9 mouse cellular contexts compared by ENCODE assay signal in genomic region chr8:84288892-84289291, GRCm38 (mm10). TPM values are rescaled to one million over a fixed set of nuclear protein-coding genes. Genes with fewer than 3 reads are reported as not detected.
A peak's percentile ranks its signal among the peaks of the same experiment; 100 is the strongest.
DNase-seq lines count a peak whose midpoint lies in the region; ATAC-seq lines count a peak whose summit lies in the region.
"Had no signal": no experiment of that assay in that cellular context is flagged by ENCODE, and none has a peak within 500 bp of the region (broad histone marks: within the 10 kb centered on the region; RNA-seq: fewer than 3 reads in every experiment).

No protein-coding gene starts in this region.

- H3K4me2 ChIP-seq in hindbrain, embryonic 11.5 days (replicated peaks; ENCODE audit: low read depth, low read length): no peak overlapping the region
- H3K4me2 ChIP-seq in hindbrain, embryonic 14.5 days (replicated peaks): no peak overlapping the region
- no peak overlapping the region for H3K4me2 ChIP-seq in hindbrain, embryonic 12.5 days (replicated peaks)
- H3K4me2 ChIP-seq: heart, embryonic 15.5 days had no signal

- peak; percentile 37 for DNase-seq in hindbrain, embryonic 11.5 days (ENCODE audit: low spot score)
- no peak for DNase-seq in hindbrain, embryonic 14.5 days (ENCODE audit: low spot score)
- peak; percentile 57 for DNase-seq in A20 (ENCODE audit: low read depth, low spot score)
- peak; percentile 25 to 27 for DNase-seq in adrenal gland, postnatal 36 days
- DNase-seq in kidney, postnatal 36 days: peak; percentile 9 to 65

- no peaks in the 10 kb centered on the region for H3K4me1 ChIP-seq in hindbrain, embryonic 11.5 days (replicated peaks; ENCODE audit: control insufficient read depth, insufficient read depth, low read length)
- no peaks in the 10 kb centered on the region for H3K4me1 ChIP-seq in hindbrain, embryonic 14.5 days (replicated peaks; ENCODE audit: control insufficient read depth, insufficient read depth, low read length)
- 0 out of 2 replicates have a peak, but pooled peaks cover 2% of the 10 kb centered on the region for H3K4me1 ChIP-seq in hindbrain, embryonic 12.5 days

- H3K27ac ChIP-seq in hindbrain, embryonic 11.5 days (ENCODE audit: low read depth, low read length): no peak overlapping the region
- H3K27ac ChIP-seq in hindbrain, embryonic 14.5 days: no peak overlapping the region
- H3K27ac ChIP-seq in hindbrain, embryonic 12.5 days: no peak overlapping the region
- H3K27ac ChIP-seq: heart, embryonic 15.5 days had no signal

- H3K36me3 ChIP-seq in hindbrain, embryonic 11.5 days (ENCODE audit: control insufficient read depth, insufficient read depth, low read length): no peaks in the 10 kb centered on the region
- no peaks in the 10 kb centered on the region for H3K36me3 ChIP-seq in hindbrain, embryonic 14.5 days (replicated peaks; ENCODE audit: control insufficient read depth, insufficient read depth)
- H3K36me3 ChIP-seq in hindbrain, embryonic 12.5 days: no peaks in the 10 kb centered on the region
- H3K36me3 ChIP-seq: heart, embryonic 15.5 days had no signal

- no peaks in the 10 kb centered on the region for H3K9me3 ChIP-seq in hindbrain, embryonic 11.5 days (ENCODE audit: control insufficient read depth, low read length)
- no peaks in the 10 kb centered on the region for H3K9me3 ChIP-seq in hindbrain, embryonic 14.5 days (ENCODE audit: control insufficient read depth, low read length)
- no peaks in the 10 kb centered on the region for H3K9me3 ChIP-seq in hindbrain, embryonic 12.5 days (replicated peaks)
- H3K9me3 ChIP-seq: heart, embryonic 15.5 days had no signal

- H3K9ac ChIP-seq in hindbrain, embryonic 11.5 days (ENCODE audit: low read depth, low read length): no peak overlapping the region
- no peak overlapping the region for H3K9ac ChIP-seq in hindbrain, embryonic 14.5 days
- H3K9ac ChIP-seq in hindbrain, embryonic 12.5 days: no peak overlapping the region
- H3K9ac ChIP-seq: heart, embryonic 15.5 days had no signal

- 52% methylated on average over 2 of the region's 2 CpGs for WGBS in hindbrain, embryonic 11.5 days
- WGBS in hindbrain, embryonic 14.5 days: 56% methylated on average over 2 of the region's 2 CpGs
- 68% methylated on average over 2 of the region's 2 CpGs for WGBS in hindbrain, embryonic 12.5 days

- H3K27me3 ChIP-seq in hindbrain, embryonic 11.5 days (ENCODE audit: control insufficient read depth, insufficient read depth, low read length): no peaks in the 10 kb centered on the region
- no peaks in the 10 kb centered on the region for H3K27me3 ChIP-seq in hindbrain, embryonic 14.5 days (ENCODE audit: control insufficient read depth, insufficient read depth, low read length)
- H3K27me3 ChIP-seq in hindbrain, embryonic 12.5 days: no peaks in the 10 kb centered on the region

- no peak overlapping the region for H3K4me3 ChIP-seq in hindbrain, embryonic 11.5 days (ENCODE audit: low read depth, low read length)
- no peak overlapping the region for H3K4me3 ChIP-seq in hindbrain, embryonic 14.5 days (replicated peaks; ENCODE audit: low read length)
- no peak overlapping the region for H3K4me3 ChIP-seq in hindbrain, embryonic 12.5 days
- H3K4me3 ChIP-seq: heart, embryonic 15.5 days had no signal

- ATAC-seq in hindbrain, embryonic 11.5 days (ENCODE audit: low FRiP score): no peak
- ATAC-seq in hindbrain, embryonic 14.5 days (ENCODE audit: low FRiP score): no peak
- no peak for ATAC-seq in erythroid progenitor cell, adult 5-6 weeks (replicated peaks; ENCODE audit: low FRiP score, poor library complexity, severe bottlenecking)
- no peak for ATAC-seq in inflammation-experienced regulatory T-cells, adult 6 months
- no peak for ATAC-seq in hindbrain, embryonic 12.5 days (ENCODE audit: low FRiP score)

RNA-seq across cellular contexts. Expression of gene Ccdc130, which starts 18.7 kb away (rescaled TPM):
- polyA plus RNA-seq in hindbrain, embryonic 11.5 days (2014; fragmentation: Nextera tagmentation; extraction: Ambion mirVana): 21.3 and 27.4 TPM in 2 replicates
- polyA plus RNA-seq in hindbrain, embryonic 14.5 days (2014; fragmentation: Nextera tagmentation; extraction: Ambion mirVana): 22.7 and 27.1 TPM in 2 replicates
- total RNA-seq in adrenal gland, postnatal 36 days (2021): 10 to 100 TPM; 20.2 to 23.0 TPM
- 12.6 and 15.9 TPM in 2 replicates for total RNA-seq in erythroid progenitor cell, adult 5-6 weeks (2015; ENCODE audit: low replicate concordance)
- 3.3 and 24.4 TPM in 2 replicates for total RNA-seq in erythroid progenitor cell, adult 5-6 weeks (2017; ENCODE audit: low replicate concordance)
- polyA plus RNA-seq in inflammation-experienced regulatory T-cells, adult 6 months (2017; shearing (Covaris generic)): 10 to 100 TPM; 40.4 to 53.7 (median 44.6) TPM
- 18.4 and 22.0 TPM in 2 replicates for polyA plus RNA-seq in hindbrain, embryonic 12.5 days (2016; fragmentation: Nextera tagmentation; extraction: Ambion mirVana)

RNA-seq across cellular contexts. Expression of gene Mri1, which starts 31.8 kb away (rescaled TPM):
- 49.8 and 51.2 TPM in 2 replicates for polyA plus RNA-seq in hindbrain, embryonic 11.5 days (2014; fragmentation: Nextera tagmentation; extraction: Ambion mirVana)
- 38.9 and 40.2 TPM in 2 replicates for polyA plus RNA-seq in hindbrain, embryonic 14.5 days (2014; fragmentation: Nextera tagmentation; extraction: Ambion mirVana)
- 10 to 100 TPM; 29.0 to 45.3 TPM for total RNA-seq in adrenal gland, postnatal 36 days (2021)
- 6.7 and 7.2 TPM in 2 replicates for total RNA-seq in erythroid progenitor cell, adult 5-6 weeks (2015; ENCODE audit: low replicate concordance)
- total RNA-seq in erythroid progenitor cell, adult 5-6 weeks (2017; ENCODE audit: low replicate concordance): 3.6 and 4.8 TPM in 2 replicates
- 10 to 100 TPM in 2 of 3 experiments, 1 to 10 TPM in 1; 7.2 to 34.3 (median 25.2) TPM for polyA plus RNA-seq in inflammation-experienced regulatory T-cells, adult 6 months (2017; shearing (Covaris generic))
- 57.3 and 62.9 TPM in 2 replicates for polyA plus RNA-seq in hindbrain, embryonic 12.5 days (2016; fragmentation: Nextera tagmentation; extraction: Ambion mirVana)

RNA-seq across cellular contexts. Expression of gene D8Ertd738e, which starts 39.4 kb away (rescaled TPM):
- 298 and 313 TPM in 2 replicates for polyA plus RNA-seq in hindbrain, embryonic 11.5 days (2014; fragmentation: Nextera tagmentation; extraction: Ambion mirVana)
- 268 and 296 TPM in 2 replicates for polyA plus RNA-seq in hindbrain, embryonic 14.5 days (2014; fragmentation: Nextera tagmentation; extraction: Ambion mirVana)
- total RNA-seq in adrenal gland, postnatal 36 days (2021): 100 to 1,000 TPM; 267 to 283 TPM
- 57.3 and 58.3 TPM in 2 replicates for total RNA-seq in erythroid progenitor cell, adult 5-6 weeks (2015; ENCODE audit: low replicate concordance)
- 39.9 and 46.1 TPM in 2 replicates for total RNA-seq in erythroid progenitor cell, adult 5-6 weeks (2017; ENCODE audit: low replicate concordance)
- polyA plus RNA-seq in inflammation-experienced regulatory T-cells, adult 6 months (2017; shearing (Covaris generic)): 100 to 1,000 TPM; 351 to 392 (median 390) TPM
- 255 and 266 TPM in 2 replicates for polyA plus RNA-seq in hindbrain, embryonic 12.5 days (2016; fragmentation: Nextera tagmentation; extraction: Ambion mirVana)

RNA-seq across cellular contexts. Expression of gene Zswim4, which starts 52.0 kb away (rescaled TPM):
- 22.5 and 26.1 TPM in 2 replicates for polyA plus RNA-seq in hindbrain, embryonic 11.5 days (2014; fragmentation: Nextera tagmentation; extraction: Ambion mirVana)
- 20.0 and 20.6 TPM in 2 replicates for polyA plus RNA-seq in hindbrain, embryonic 14.5 days (2014; fragmentation: Nextera tagmentation; extraction: Ambion mirVana)
- total RNA-seq in adrenal gland, postnatal 36 days (2021): 10 to 100 TPM; 40.1 to 47.6 TPM
- total RNA-seq in erythroid progenitor cell, adult 5-6 weeks (2015; ENCODE audit: low replicate concordance): 1.7 and 2.2 TPM in 2 replicates
- 1.9 and 2.6 TPM in 2 replicates for total RNA-seq in erythroid progenitor cell, adult 5-6 weeks (2017; ENCODE audit: low replicate concordance)
- 1 to 10 TPM; 2.9 to 4.8 (median 4.4) TPM for polyA plus RNA-seq in inflammation-experienced regulatory T-cells, adult 6 months (2017; shearing (Covaris generic))
- polyA plus RNA-seq in hindbrain, embryonic 12.5 days (2016; fragmentation: Nextera tagmentation; extraction: Ambion mirVana): 57.5 and 59.0 TPM in 2 replicates
